Mouse (Mus musculus): ENCODE measurements around the gene Wdr1.

Wdr1 gene

DNA sequence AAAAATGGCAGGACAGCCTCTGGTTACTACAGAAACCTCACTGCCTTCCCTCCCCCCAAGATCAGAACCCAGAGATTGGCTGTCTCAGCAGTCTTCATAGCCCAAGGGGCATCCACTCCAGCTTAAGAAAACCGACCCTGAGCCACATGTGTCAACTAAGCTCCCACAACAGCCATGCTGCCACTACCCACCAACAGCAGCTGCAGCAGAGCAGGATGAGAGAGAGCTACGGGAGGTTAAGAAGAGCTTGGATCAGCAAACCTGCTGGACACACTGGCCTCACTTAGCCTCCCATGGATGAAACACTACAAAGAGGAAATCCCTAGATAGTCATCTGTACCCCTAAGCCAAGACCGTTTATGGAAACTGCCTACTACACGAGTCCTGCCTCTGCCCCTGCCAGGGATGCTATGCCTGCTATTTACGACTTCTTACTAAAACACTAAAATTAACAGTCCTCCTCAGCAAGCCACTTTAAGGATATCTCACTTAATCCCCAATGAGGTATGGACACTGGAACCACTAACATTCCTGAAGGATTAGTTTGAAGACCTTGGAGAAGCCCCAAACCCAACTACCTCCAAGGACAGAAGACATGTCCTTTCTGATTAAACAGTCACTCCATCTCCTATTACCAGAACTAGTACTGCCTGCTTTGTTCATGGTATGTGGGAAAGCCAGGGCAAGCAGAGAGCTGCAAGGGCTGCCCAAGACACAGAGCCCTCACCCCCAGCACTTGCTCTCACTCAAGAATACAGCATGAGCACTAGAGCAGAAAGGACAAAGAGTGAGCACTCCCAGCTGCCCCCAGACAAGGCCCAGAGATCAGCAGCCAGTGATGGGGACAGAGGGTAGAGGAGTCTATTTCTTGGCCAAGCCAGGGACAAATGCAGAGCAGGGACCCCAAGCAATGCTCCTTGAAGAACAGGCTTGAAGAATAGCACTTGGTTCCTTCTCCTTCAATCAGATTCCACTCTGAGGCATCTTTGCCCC is 18.3 kb downstream of the Wdr1 start:
- DNase-seq, result peak in 1 of 2 experiments; percentile 10

GRCm38 (mm10) chr5:38543496-38544217 is 19.4 kb downstream of the Wdr1 start:
- DNase-seq, result peak; percentile 88 to 89

GRCm38 (mm10) chr5:38541728-38542127 is 21.3 kb downstream of the Wdr1 start:
- DNase-seq, result no peak

DNA sequence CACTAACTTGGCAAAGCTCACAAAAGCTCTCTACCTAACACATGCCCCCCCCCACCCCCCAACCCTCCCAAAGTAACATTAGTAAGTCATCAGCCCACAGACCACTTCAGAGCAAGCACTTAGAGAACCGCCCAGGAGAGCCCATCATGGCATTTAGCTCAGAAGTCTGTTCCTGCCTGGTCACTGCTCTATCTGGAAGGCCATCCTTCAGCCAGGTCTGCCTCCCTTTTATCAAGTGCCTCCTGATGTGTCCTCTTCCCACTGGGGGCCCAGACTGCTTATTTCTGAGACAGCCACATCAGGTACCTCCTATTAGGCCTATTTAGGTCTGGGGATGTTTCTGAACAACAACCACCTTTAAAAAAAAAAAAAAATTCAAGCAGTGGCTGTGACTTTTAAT is 22.1 kb downstream of the Wdr1 start:
- no peak for DNase-seq

GRCm38 (mm10) chr5:38538508-38538907 is 24.5 kb downstream of the Wdr1 start:
- no peak for DNase-seq

- no peak for DNase-seq
These were observed 25.2 kb downstream of the Wdr1 start for GRCm38 (mm10) chr5:38537845-38538244.

DNA sequence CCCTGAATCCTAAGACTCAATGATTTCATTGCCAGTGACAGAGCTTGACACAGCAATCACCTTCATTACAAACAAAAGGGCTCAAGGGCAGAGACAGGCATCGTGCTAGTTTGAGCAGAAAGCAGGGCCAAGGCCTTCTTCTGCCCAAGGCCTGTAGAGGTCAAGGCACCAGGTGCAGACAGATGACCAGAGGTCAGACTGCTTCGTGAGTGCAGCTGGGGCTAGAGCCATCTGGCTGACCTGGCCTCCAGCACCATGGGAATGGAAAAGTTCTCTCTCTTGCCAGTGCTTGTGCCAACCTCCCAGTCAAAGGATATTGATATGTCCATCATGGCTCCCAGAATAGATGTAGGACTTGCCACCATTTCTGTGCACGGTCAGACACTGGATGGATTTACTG is 26.2 kb downstream of the Wdr1 start:
- no peak for DNase-seq

GRCm38 (mm10) chr5:38532084-38532483 is 30.9 kb downstream of the Wdr1 start:
- DNase-seq, result peak; percentile 80 to 89

GRCm38 (mm10) chr5:38529724-38530428 is 33.1 kb downstream of the Wdr1 start:
- no peak for DNase-seq

- DNase-seq, result no peak
These were observed 40.0 kb downstream of the Wdr1 start for GRCm38 (mm10) chr5:38522977-38523376.

GRCm38 (mm10) chr5:38520838-38521237 is 42.2 kb downstream of the Wdr1 start:
- DNase-seq, result no peak

DNA sequence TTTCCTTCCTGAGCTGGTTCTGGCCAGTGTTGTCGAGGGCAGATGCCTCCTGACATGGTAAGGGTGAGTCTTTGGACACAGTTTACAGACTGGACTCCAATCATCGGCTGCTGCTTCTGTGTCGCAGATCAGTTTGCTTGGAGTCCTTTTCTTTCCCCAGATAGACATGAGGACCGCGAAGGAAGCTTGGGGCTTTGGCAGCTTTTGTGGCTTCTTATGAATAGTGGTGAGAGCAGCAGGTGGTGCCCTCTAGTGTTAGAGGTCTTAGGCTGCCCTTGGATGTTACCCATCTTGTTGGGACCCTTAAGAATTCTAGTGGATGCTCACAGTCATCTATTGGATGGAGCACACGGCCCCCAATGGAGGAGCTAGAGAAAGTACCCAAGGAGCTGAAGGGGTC is 46.8 kb downstream of the Wdr1 start:
- peak; percentile 30 to 38 for DNase-seq

DNA sequence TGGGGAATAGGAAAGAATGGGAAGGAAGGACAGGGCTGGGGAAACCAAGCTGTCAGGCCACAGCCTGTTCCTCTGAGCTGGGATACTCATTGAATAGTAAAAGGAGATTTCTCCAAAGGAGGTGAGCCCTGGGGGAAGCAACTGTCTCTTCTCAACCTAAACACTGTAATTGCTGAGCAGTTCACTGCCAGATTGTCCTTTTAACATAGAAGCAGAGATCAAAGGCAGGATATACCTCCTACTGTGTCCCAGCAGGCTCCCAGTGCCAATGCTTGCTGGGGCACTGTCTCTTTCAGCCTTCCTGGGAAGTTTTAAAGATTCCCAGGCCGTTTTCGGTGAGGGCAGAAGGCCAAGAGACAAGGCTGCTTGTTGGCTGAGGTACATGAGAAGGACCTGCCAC is 50.0 kb downstream of the Wdr1 start:
- DNase-seq, result no peak

- no peak for DNase-seq
These were observed 53.5 kb downstream of the Wdr1 start for GRCm38 (mm10) chr5:38509568-38509967.

DNA sequence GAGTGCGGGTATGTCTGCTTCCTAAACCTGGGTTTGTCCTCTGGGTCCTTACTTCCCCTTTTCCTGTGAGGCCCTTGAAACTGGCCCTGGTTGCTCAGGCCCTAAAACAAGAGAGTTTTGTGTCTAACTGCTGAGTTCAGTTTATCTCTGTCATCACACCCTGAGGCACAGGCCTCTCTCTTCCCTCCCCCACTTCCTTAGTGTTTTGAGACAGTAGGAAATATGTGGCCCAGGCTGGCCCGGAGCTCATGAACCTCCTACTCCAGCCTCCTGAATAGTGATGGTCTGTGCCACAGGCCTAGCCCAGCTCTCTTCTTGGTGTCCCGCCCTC is 57.6 kb downstream of the Wdr1 start:
- DNase-seq, result no peak

DNA sequence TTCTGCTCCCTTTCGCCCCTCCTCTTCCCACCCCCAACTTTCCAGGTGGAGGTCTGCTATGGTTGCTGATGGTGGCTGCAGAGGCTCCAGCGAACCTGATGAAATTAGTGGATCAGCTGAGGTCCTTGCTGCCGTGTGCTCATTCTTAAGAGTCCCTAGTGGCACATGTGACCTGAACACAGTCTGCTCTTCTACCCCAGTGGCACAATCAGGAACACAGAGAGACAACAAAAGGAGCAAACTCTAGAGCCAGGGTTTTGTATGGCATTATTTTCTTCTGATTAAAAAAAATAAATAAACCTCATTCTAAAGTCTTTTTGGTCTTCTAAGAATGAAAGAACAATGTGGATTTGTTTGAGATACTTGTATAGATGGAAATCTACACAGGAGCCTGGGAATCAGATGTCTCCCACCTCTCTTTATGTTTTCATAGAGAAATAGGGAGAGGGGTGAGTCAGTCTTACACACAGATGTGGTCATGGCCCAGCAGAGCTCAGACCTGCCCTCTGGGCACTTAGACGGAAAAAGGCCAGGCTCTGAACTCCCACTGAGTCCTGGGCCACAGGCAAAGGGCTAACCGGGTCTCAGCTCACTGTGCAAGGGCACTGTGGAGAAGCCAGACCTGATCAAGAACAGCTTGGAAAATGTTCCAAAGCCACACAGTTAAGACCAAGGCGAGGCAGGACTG is 58.1 kb downstream of the Wdr1 start:
- DNase-seq, result no peak

DNA sequence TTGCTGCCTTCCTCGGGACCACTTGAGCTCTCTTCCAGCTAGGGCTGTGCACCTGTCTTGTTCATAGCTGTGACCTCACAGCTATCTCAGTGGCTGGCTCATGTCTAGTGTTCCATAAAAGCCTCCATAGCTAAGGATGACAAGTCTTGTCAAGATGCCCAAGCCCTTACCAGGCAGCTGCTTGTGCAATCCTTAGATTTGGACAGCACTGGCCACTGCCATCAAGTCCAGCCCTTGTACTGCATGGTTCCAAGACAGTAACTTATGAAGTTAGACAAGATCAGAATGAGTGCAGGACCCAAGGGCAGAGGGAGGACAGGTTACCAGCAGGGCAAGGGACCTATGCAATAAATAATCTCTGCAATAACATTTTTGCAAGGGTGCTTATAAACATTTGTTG is 58.9 kb downstream of the Wdr1 start:
- no peak for DNase-seq

DNA sequence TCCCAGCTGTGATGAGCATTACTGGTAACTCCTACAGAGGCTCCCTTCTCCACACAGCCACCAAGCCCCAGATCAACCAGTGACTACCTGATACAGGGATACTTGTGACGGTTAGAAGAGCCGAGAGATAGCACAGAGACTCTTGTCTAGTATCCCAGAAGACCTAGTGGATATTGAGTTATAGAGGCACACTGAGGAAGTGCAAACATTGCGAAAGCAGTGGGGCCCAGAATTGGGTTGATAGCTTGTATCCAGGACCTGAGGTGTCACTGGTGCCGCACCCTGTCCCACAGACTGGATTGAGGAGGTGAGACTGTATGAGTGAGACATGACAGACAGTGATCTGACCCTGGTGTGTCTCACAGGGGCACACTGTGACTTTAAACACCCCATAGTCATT is 60.0 kb downstream of the Wdr1 start, which contains the start of gene Slc2a9:
Slc2a9 (minus strand) TSS at position 152 of the 400 bp plus-strand sequence.
- DNase-seq, result no peak

GRCm38 (mm10) chr5:38500043-38500442 is 63.0 kb downstream of the Wdr1 start:
- DNase-seq, result no peak

- DNase-seq, result no peak
These were observed 63.7 kb downstream of the Wdr1 start for GRCm38 (mm10) chr5:38499316-38499811.

- DNase-seq, result no peak
These were observed 64.5 kb downstream of the Wdr1 start for GRCm38 (mm10) chr5:38498479-38498878.

DNA sequence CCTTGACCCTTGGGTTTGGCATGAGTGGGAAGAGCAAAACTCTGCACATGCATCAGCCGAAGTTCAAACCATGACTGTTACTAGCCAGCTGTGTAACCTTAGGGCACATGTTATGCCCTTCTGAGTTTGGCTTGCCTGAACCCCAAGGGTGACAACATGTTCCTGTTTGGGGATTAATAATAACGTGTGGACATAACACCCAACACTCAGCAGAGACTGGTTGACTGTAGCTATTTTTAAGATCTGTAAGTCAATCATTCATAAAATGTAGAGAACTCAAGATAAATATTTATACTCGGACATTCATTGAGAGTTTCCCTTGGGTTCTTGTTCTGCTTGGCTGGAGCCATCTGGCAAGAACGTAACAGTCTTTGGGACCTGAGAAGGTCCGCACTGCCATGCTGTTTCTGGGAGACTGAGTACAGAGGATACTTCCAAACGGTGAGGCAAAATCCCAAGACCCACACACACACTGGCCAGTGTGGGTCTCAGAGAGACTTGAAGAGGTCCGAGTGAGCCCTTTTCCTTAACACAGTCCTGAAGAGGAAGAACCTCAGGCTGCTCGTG is 66.4 kb downstream of the Wdr1 start:
- no peak for DNase-seq

All from cerebellum, adult 18-20 months (tissue).